Mouse (Mus musculus) granulocyte monocyte progenitor cell, adult 5-6 weeks (primary cell): ENCODE measurements around the gene Tmf1. TPM values are rescaled to one million over a fixed set of nuclear protein-coding genes. Genes with fewer than 3 reads are reported as not detected.

Source experiments
- ATAC-seq: replicated peaks from 2 replicates; pipeline ENCODE4 v1.8.0; 2016; ENCODE audit warnings: mild to moderate bottlenecking, moderate TSS enrichment, inconsistent platforms; ENCODE audit not compliant: poor library complexity, severe bottlenecking
- total RNA-seq, 2 experiments: library from RNA; stranded (forward) in 1 of 2; stranded (reverse) in 1 of 2; fragments of 200-712, 200-1000 nt in 1 of 2; fragments of >200 nt in 1 of 2; fragmentation: Nextera tagmentation in 1 of 2; gene quantifications; 2 replicates each; pipeline ENCODE4 v1.2.3; 2014 to 2017

The Tmf1 gene
- total RNA-seq, 2 experiments from 2014 or later = 14.3 to 72.7 TPM

DNA sequence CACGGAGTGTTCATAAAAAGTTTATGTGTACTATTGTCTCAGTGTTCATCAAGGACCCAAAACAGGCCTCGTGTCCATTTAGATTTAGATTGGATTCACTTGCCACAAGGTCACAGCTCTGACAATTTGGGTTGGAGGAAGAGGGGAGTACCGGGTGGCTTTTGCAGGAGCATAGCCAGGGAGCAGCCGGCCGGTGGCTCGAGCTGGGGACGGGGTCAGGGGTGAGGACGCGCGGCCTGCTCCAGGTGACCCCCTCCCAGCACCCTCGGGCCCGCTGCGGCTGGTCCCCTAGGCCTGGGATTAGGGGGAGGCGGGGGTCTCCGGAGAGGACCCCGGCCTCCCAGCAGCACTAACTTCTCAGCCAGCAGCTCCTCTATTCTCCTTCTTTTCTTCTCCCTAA is 26.0 kb upstream of the Tmf1 start:
- ATAC-seq = 0 out of 2 replicates have a peak, but pooled peaks have one; percentile 10

- no peak for ATAC-seq
These were observed 25.4 kb upstream of the Tmf1 start for GRCm38 (mm10) chr6:97204252-97204869.

DNA sequence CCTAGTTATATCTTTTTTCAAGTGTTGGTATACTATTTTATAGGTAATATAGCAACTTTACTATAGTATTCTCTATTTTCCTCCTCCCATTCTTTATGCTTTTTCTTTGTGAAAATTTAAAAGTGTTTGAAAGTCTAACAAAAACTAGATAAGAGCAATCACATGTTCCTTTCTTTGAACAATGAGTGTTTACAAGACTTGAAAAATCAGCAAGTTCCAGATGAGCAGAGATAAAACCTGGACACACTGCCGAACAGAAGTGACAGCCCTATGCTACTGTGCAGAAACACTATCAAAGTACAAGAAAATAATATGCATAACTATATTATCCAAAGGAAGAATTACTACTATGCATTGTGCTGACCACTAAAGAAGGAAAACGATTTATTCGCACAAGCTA is 23.6 kb upstream of the Tmf1 start:
- ATAC-seq = no peak

GRCm38 (mm10) chr6:97200437-97200836 is 21.5 kb upstream of the Tmf1 start:
- no peak for ATAC-seq

GRCm38 (mm10) chr6:97179367-97179828 is 476 bp upstream of the Tmf1 start:
- ATAC-seq = peak; percentile 18

DNA sequence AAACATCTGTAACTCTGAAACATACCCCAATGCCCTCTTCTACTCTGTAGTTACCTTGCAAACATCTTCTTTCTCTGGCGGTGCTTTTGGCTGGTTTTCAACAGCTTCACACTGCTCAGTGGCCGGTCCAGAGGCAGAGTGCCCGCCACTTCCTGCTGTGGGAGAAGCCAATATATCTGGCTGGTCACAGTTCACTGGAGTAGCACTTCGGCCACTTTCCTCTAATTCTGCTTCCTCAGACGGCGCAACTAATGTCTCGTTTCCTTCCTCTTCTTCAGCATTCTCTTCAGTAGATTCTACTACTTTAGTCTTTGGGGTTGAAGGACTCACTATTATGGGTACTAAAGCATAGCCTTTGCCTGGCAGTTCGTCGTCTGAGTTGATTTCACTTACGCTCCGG is 3.2 kb downstream of the Tmf1 start:
- ATAC-seq = peak; percentile 44

GRCm38 (mm10) chr6:97150156-97150555 is 28.8 kb downstream of the Tmf1 start:
- ATAC-seq = no peak

DNA sequence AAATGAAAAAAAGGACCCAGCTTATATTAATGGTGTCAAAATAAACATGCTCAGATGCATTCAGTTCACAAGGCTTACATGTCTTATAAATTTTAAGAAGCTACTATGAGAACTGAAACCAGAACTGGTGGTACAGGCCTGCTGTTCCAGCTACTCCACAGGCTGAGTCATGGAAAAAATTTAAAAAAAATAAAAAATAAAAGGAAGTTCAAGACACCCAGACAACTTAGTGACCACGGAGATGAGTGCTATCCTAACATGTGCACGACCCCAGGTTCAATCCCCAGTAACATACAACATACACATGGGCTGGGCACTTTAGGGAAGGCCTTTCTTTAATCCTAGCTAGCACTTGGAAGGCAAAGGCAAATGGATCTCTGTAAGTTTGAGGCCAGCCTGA is 29.2 kb downstream of the Tmf1 start:
- peak; percentile 68 for ATAC-seq

GRCm38 (mm10) chr6:97148383-97149251 is 30.3 kb downstream of the Tmf1 start, which contains the start of gene Eogt:
Eogt (minus strand) TSS chr6:97149182.
- peak; percentile 75 for ATAC-seq

GRCm38 (mm10) chr6:97147755-97148382 is 31.1 kb downstream of the Tmf1 start:
- ATAC-seq = no peak

DNA sequence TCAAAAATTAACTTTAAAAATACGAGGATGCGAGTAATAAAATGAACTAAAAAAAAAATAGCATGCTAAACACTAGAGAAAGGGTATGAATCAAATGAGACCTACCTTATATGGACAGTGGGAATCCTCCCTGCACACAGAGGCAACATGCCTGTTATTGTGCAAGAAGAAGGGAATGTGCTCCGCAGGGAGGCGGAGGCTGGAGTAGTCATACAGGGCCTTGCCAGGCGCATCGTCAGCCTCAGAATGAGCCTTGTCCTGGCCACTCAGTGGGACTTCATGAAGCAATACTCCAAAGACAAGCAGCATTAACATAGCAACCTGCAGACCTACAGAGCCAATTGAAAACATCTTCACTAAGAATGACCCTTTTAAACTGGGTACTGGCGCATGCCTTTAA is 33.8 kb downstream of the Tmf1 start:
- no peak for ATAC-seq

- no peak for ATAC-seq
These were observed 34.6 kb downstream of the Tmf1 start for GRCm38 (mm10) chr6:97144359-97144758.

DNA sequence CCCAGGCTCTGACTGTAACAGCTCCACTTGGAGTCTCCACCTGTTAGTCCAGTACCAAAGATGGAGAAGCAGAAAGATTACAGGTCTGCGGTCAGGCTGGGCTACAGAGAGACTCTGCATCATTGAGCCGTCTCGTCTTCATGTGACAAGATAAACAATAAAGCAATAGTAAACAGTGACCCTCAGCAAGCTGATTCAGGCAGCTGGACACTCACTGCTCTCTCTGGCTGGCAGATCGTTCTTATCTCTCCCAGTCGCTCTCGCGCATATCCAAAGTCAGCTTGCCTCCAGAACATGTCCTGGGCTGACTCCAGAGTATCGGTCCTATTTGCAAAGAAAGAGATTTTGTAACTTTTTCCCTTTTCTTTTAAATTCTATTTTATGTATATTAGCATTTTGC is 36.3 kb downstream of the Tmf1 start:
- ATAC-seq = no peak

DNA sequence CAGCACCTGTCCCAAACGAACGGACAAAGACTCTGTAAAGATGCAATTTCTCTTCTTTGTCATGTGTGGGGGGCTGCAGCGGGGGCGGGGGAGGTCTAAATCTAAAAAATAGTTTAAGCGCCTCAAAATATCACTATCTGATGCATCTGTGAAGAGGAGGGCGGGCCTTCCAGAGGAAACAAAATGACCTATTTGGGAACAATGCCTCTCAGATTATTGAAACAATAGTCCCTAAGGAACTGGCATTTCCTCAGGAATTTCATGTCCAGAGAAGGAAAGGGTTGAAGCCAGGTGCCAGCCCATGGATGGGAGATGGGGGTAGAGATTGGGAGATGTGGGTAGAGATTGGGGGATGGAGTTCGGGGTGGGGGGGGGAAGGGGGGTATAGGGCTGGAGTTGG is 37.1 kb downstream of the Tmf1 start:
- ATAC-seq = no peak

- ATAC-seq = no peak
These were observed 46.1 kb downstream of the Tmf1 start for GRCm38 (mm10) chr6:97132707-97133303.

GRCm38 (mm10) chr6:97131808-97132207 is 47.1 kb downstream of the Tmf1 start:
- ATAC-seq = no peak

GRCm38 (mm10) chr6:97130979-97131378 is 47.9 kb downstream of the Tmf1 start:
- ATAC-seq = no peak

DNA sequence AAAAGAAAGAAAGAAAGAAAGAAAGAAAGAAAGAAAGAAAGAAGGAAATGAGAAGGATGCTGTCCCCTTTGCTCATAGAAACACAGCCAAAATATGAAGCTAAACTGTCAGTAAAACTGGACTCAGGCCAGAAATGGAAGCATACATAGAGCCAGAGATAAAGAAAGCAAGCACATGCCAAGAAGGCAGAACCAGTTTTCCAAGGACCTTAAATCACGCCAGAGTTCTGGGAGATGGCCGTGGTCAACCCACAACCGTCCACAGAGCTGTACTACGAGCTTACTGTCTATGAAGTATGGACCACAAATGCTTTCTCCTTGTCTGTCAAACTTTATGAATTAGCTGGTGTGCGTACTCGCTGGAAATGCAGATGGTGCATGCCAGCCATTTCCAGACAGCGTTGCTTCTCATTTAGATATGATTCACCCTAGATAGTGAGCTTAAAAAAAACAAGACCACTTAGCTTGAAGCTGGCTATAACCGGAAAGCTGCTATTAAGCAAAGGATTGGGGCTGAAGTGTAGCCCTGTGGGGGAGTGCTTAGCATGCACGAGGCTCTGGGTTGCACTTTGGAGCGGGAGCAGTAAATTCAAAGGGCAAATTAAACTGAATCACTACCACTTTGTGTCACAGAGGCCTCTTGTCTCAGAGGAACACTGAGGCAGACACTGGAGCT is 54.4 kb downstream of the Tmf1 start:
- no peak for ATAC-seq

GRCm38 (mm10) chr6:97120922-97121321 is 58.0 kb downstream of the Tmf1 start:
- no peak for ATAC-seq

GRCm38 (mm10) chr6:97118327-97118726 is 60.6 kb downstream of the Tmf1 start:
- ATAC-seq = no peak
